Mouse (Mus musculus) heart, adult 2 months (tissue): ENCODE results near the gene Mon2. TPM values are rescaled to one million over a fixed set of nuclear protein-coding genes. Genes with fewer than 3 reads are reported as not detected.
A peak's percentile ranks its signal among the peaks of the same experiment; 100 is the strongest.

Experiments used
- DNase-seq, 2 experiments: peaks; one replicate each; pipeline ENCODE4 v3.0.0; 2021
- H3K27ac ChIP-seq: fragments of 200-600 bp; 2 replicates; pipeline ENCODE4 v1.8.1; 2022
- H3K27me3 ChIP-seq: fragments of 200-500 bp; 2 replicates; pipeline ENCODE4 v1.6.1; 2012; ENCODE audit warnings: mild to moderate bottlenecking, low read length, inconsistent platforms, mixed read lengths; ENCODE audit not compliant: control insufficient read depth, insufficient read depth
- H3K36me3 ChIP-seq: fragments of 200-500 bp; 2 replicates; pipeline ENCODE4 v1.6.1; 2012; ENCODE audit warnings: low read length, inconsistent platforms; ENCODE audit not compliant: control insufficient read depth, insufficient read depth
- H3K4me1 ChIP-seq: fragments of 200-500 bp; 2 replicates; pipeline ENCODE4 v1.6.1; 2011; ENCODE audit warnings: low read length; ENCODE audit not compliant: control insufficient read depth, insufficient read depth
- H3K4me3 ChIP-seq: fragments of 200-600 bp; 2 replicates; pipeline ENCODE4 v1.8.1; 2022
- H3K79me2 ChIP-seq: fragments of 200-500 bp; replicated peaks from 2 replicates; pipeline ENCODE4 v1.6.1; 2012; ENCODE audit warnings: mild to moderate bottlenecking, inconsistent platforms, low read length, moderate library complexity, mixed read lengths; ENCODE audit not compliant: control insufficient read depth, insufficient read depth
- H3K9ac ChIP-seq: fragments of 200-500 bp; 2 replicates; pipeline ENCODE4 v1.6.1; 2012; ENCODE audit warnings: low read depth, mild to moderate bottlenecking, control low read depth, inconsistent platforms, low read length, mixed read lengths
- CTCF ChIP-seq: fragments of 200-600 bp; IDR thresholded peaks from 2 replicates; pipeline ENCODE4 v1.8.1; 2022; ENCODE audit warnings: antibody characterized with exemption, mild to moderate bottlenecking, moderate library complexity
- EP300 ChIP-seq: fragments of 200-500 bp; IDR thresholded peaks from 2 replicates; pipeline ENCODE4 v1.6.1; 2011; ENCODE audit warnings: low read depth, low read length, control low read depth; ENCODE audit not compliant: insufficient read depth
- POLR2A ChIP-seq: fragments of 200-500 bp; IDR thresholded peaks from 2 replicates; pipeline ENCODE4 v1.6.1; 2011; ENCODE audit warnings: mild to moderate bottlenecking, low read depth, low read length, control low read depth; ENCODE audit not compliant: insufficient read depth
- WGBS: fragments of 180-500 bp; shearing (Covaris S2); methylation state at CpG from one replicate; pipeline ENCODE4 v1.1.7; 2018; 5-methylcytosine and 5-hydroxymethylcytosine counted together
- intact Hi-C: fragments of 180-260 bp; cut with DNase I; formaldehyde crosslinking; loops from one replicate; pipeline ENCODE4 v1.15.1; 2025
- polyA plus RNA-seq: library from polyadenylated mRNA; depleted of rRNA; stranded (reverse); fragments of >200 nt; gene quantifications from 2 replicates; pipeline ENCODE4 v1.2.3, GENCODE M21; 2012
- total RNA-seq, 2 experiments: library from RNA; stranded (reverse); gene quantifications; 2 replicates each; pipeline ENCODE4 v1.2.3; 2021

Gene Mon2
- total and polyA plus RNA-seq, 3 experiments: 29.0 to 39.5 (median 35.7) TPM

GRCm38 (mm10) chr10:122999356-122999755, 76.9 kb downstream of the Mon2 start:
- no peaks in the 10 kb centered on the region for H3K79me2 ChIP-seq
- no peaks in the 10 kb centered on the region for H3K27me3 ChIP-seq
- intact Hi-C loops: no loop called here
- no peak overlapping the region for H3K9ac ChIP-seq
- no peak overlapping the region for H3K4me3 ChIP-seq
- no peak for DNase-seq
- TF ChIP-seq EP300 (no peak), POLR2A (no peak), CTCF (no peak)
- no peak overlapping the region for H3K27ac ChIP-seq
- WGBS: 52% methylated on average over 6 of the region's 6 CpGs
- H3K36me3 ChIP-seq: no peaks in the 10 kb centered on the region
- H3K4me1 ChIP-seq: no peaks in the 10 kb centered on the region

GRCm38 (mm10) chr10:122997852-122998251, 78.5 kb downstream of the Mon2 start:
- intact Hi-C loops: no loop called here
- Histone ChIP-seq H3K27me3 (no peaks in the 10 kb centered on the region), H3K4me3 (no peak overlapping the region), H3K27ac (no peak overlapping the region), H3K9ac (no peak overlapping the region), H3K4me1 (no peaks in the 10 kb centered on the region), H3K79me2 (no peaks in the 10 kb centered on the region), H3K36me3 (no peaks in the 10 kb centered on the region)
- TF ChIP-seq POLR2A: no peak
- TF ChIP-seq EP300: no peak
- no peak for TF ChIP-seq CTCF
- 90% methylated on average over 2 of the region's 2 CpGs for WGBS
- no peak for DNase-seq

GRCm38 (mm10) chr10:122994402-122995107, 81.8 kb downstream of the Mon2 start:
- H3K27ac ChIP-seq: no peak overlapping the region
- intact Hi-C loops: no loop called here
- peaks cover 5% of the 10 kb centered on the region for H3K4me1 ChIP-seq
- no peak overlapping the region for H3K4me3 ChIP-seq
- no peaks in the 10 kb centered on the region for H3K27me3 ChIP-seq
- H3K9ac ChIP-seq: no peak overlapping the region
- WGBS: 86% methylated on average over 17 of the region's 17 CpGs
- no peak for TF ChIP-seq POLR2A
- TF ChIP-seq CTCF: no peak
- TF ChIP-seq EP300: no peak
- no peaks in the 10 kb centered on the region; the same call in 1 of the 2 replicates for H3K36me3 ChIP-seq
- H3K79me2 ChIP-seq: no peaks in the 10 kb centered on the region
- DNase-seq: no peak

- Histone ChIP-seq H3K9ac (0 out of 2 replicates have a peak overlapping the region, but pooled peaks have one; percentile 8), H3K4me3 (no peak overlapping the region), H3K79me2 (no peaks in the 10 kb centered on the region), H3K27me3 (no peaks in the 10 kb centered on the region), H3K4me1 (peaks cover 9% of the 10 kb centered on the region), H3K36me3 (peaks cover 7% of the 10 kb centered on the region), H3K27ac (peak overlapping the region; percentile 80)
- TF ChIP-seq POLR2A: no peak
- no peak for TF ChIP-seq CTCF
- TF ChIP-seq EP300: no peak
- WGBS: 54% methylated on average over 9 of the region's 9 CpGs
- DNase-seq: no peak
- intact Hi-C loops: loop anchor here (2.0 kb wide), 1 partner anchor 13 kb away; no protein-coding TSS in a partner anchor
Observed at GRCm38 (mm10) chr10:122991648-122992047, 84.7 kb downstream of the Mon2 start.

GRCm38 (mm10) chr10:122991053-122991452, 85.3 kb downstream of the Mon2 start:
- Histone ChIP-seq H3K4me3 (peak overlapping the region; percentile 13), H3K27me3 (no peaks in the 10 kb centered on the region), H3K4me1 (peaks cover 9% of the 10 kb centered on the region), H3K79me2 (no peaks in the 10 kb centered on the region), H3K27ac (peak overlapping the region; percentile 80), H3K9ac (no peak overlapping the region), H3K36me3 (peaks cover 8% of the 10 kb centered on the region)
- TF ChIP-seq CTCF (no peak), POLR2A (no peak), EP300 (no peak)
- peak in 1 of 2 experiments; percentile 31 for DNase-seq
- 42% methylated on average over 9 of the region's 9 CpGs for WGBS
- intact Hi-C loops: loop anchor here (2.0 kb wide), 1 partner anchor 14 kb away; no protein-coding TSS in a partner anchor

- Histone ChIP-seq H3K36me3 (peaks cover 8% of the 10 kb centered on the region), H3K27me3 (no peaks in the 10 kb centered on the region), H3K27ac (peak overlapping the region; percentile 80), H3K4me1 (peaks cover 9% of the 10 kb centered on the region), H3K4me3 (peak overlapping the region; percentile 13), H3K79me2 (no peaks in the 10 kb centered on the region), H3K9ac (no peak overlapping the region)
- WGBS: 62% methylated on average over 6 of the region's 6 CpGs
- intact Hi-C loops: loop anchor here (2.0 kb wide), 1 partner anchor 14 kb away; no protein-coding TSS in a partner anchor
- no peak for TF ChIP-seq POLR2A
- no peak for TF ChIP-seq EP300
- TF ChIP-seq CTCF: peak; percentile 38
- DNase-seq: no peak
Observed at GRCm38 (mm10) chr10:122990606-122991005, 85.7 kb downstream of the Mon2 start.
